Mouse (Mus musculus) colon, adult 2 months (tissue): ENCODE results near the gene Gm14190. TPM values are rescaled to one million over a fixed set of nuclear protein-coding genes. Genes with fewer than 3 reads are reported as not detected.

ENCODE experiments used
- polyA plus RNA-seq: library from polyadenylated mRNA; depleted of rRNA; stranded (reverse); fragments of >200 nt; gene quantifications from 2 replicates; pipeline ENCODE4 v1.2.3, GENCODE M21; 2012; rRNA removed

Gene Gm14190
- not detected in 2 replicates for polyA plus RNA-seq

GRCm38 (mm10) chr11:99690463-99690862, at the start of gene Gm14190:
Gm14190 (minus strand) TSS chr11:99690740.

GRCm38 (mm10) chr11:99734190-99734589, 43.6 kb upstream of the Gm14190 start, which contains the start of gene Gm14180:
Gm14180 (minus strand) TSS chr11:99734290.

GRCm38 (mm10) chr11:99665860-99666259, 24.7 kb downstream of the Gm14190 start, which contains the start of gene Krtap4-6:
Krtap4-6 (minus strand) TSS chr11:99665960.

GRCm38 (mm10) chr11:99658467-99659010, 32.0 kb downstream of the Gm14190 start, which contains the start of gene Gm11563:
Gm11563 (minus strand) TSS chr11:99658960.

GRCm38 (mm10) chr11:99650136-99650535, 40.4 kb downstream of the Gm14190 start, which contains the start of gene Gm11555:
Gm11555 (minus strand) TSS chr11:99650236.

GRCm38 (mm10) chr11:99643635-99644139, 46.9 kb downstream of the Gm14190 start, which contains the start of gene Krtap4-7:
Krtap4-7 (minus strand) TSS chr11:99644089.

Other genes starting within 250 kb of the Gm14190 start
- 4.5 and 4.7 TPM in 2 replicates for gene Krt23, start 197.6 kb downstream of the Gm14190 start, polyA plus RNA-seq
- gene Krt39, start 169.4 kb downstream of the Gm14190 start, polyA plus RNA-seq = not detected in 2 replicates
- gene Krt40, start 147.6 kb downstream of the Gm14190 start, polyA plus RNA-seq = not detected in 2 replicates
- not detected in 2 replicates for gene Krtap3-3, start 139.9 kb downstream of the Gm14190 start, polyA plus RNA-seq
- not detected in 2 replicates for gene Krtap3-2, start 133.9 kb downstream of the Gm14190 start, polyA plus RNA-seq
- gene Gm11939, start 131.3 kb downstream of the Gm14190 start, polyA plus RNA-seq = not detected in 2 replicates
- gene Krtap3-1, start 124.1 kb downstream of the Gm14190 start, polyA plus RNA-seq = 3.7 and 4.5 TPM in 2 replicates
- not detected in 2 replicates for gene Krtap1-5, start 109.7 kb downstream of the Gm14190 start, polyA plus RNA-seq
- gene Krtap1-4, start 107.1 kb downstream of the Gm14190 start, polyA plus RNA-seq = not detected in 2 replicates
- gene Krtap1-3, start 99.4 kb downstream of the Gm14190 start, polyA plus RNA-seq = not detected in 2 replicates
- gene Krtap9-3, start 92.6 kb downstream of the Gm14190 start, polyA plus RNA-seq = not detected in 2 replicates
- not detected in 2 replicates for gene Gm11938, start 87.4 kb downstream of the Gm14190 start, polyA plus RNA-seq
- not detected in 2 replicates for gene Gm11937, start 80.6 kb downstream of the Gm14190 start, polyA plus RNA-seq
- gene Krtap2-4, start 75.9 kb downstream of the Gm14190 start, polyA plus RNA-seq = not detected in 2 replicates
- 1.3 TPM in 1 of 2 replicates, not detected in the other for gene Gm11562, start 70.3 kb downstream of the Gm14190 start, polyA plus RNA-seq
- gene Krtap4-1, start 62.5 kb downstream of the Gm14190 start, polyA plus RNA-seq = not detected in 2 replicates
- gene Krtap4-2, start 55.7 kb downstream of the Gm14190 start, polyA plus RNA-seq = not detected in 2 replicates
- not detected in 2 replicates for gene Krtap4-7, start 46.7 kb downstream of the Gm14190 start, polyA plus RNA-seq
- gene Gm11555, start 40.5 kb downstream of the Gm14190 start, polyA plus RNA-seq = not detected in 2 replicates
- not detected in 2 replicates for gene Gm11563, start 31.8 kb downstream of the Gm14190 start, polyA plus RNA-seq
- not detected in 2 replicates for gene Krtap4-6, start 24.8 kb downstream of the Gm14190 start, polyA plus RNA-seq
- gene Gm14180, start 43.5 kb upstream of the Gm14190 start, polyA plus RNA-seq = not detected in 2 replicates
- not detected in 2 replicates for gene Gm11595, start 82.2 kb upstream of the Gm14190 start, polyA plus RNA-seq
- not detected in 2 replicates for gene Krtap4-8, start 90.0 kb upstream of the Gm14190 start, polyA plus RNA-seq
- gene Krtap4-9, start 94.5 kb upstream of the Gm14190 start, polyA plus RNA-seq = not detected in 2 replicates
- not detected in 2 replicates for gene Gm11596, start 102.7 kb upstream of the Gm14190 start, polyA plus RNA-seq
- gene Gm11569, start 108.2 kb upstream of the Gm14190 start, polyA plus RNA-seq = 0.33 TPM in 1 of 2 replicates, not detected in the other
- not detected in 2 replicates for gene Gm11554, start 113.7 kb upstream of the Gm14190 start, polyA plus RNA-seq
- not detected in 2 replicates for gene Krtap4-13, start 119.2 kb upstream of the Gm14190 start, polyA plus RNA-seq
- not detected in 2 replicates for gene Gm11564, start 124.9 kb upstream of the Gm14190 start, polyA plus RNA-seq
- gene 2300003K06Rik, start 147.3 kb upstream of the Gm14190 start, polyA plus RNA-seq = not detected in 2 replicates
- 0.13 TPM in 1 of 2 replicates, not detected in the other for gene Krtap4-16, start 160.9 kb upstream of the Gm14190 start, polyA plus RNA-seq
- gene Gm11568, start 167.2 kb upstream of the Gm14190 start, polyA plus RNA-seq = not detected in 2 replicates
- gene Gm11559, start 173.7 kb upstream of the Gm14190 start, polyA plus RNA-seq = not detected in 2 replicates
- not detected in 2 replicates for gene Krtap9-1, start 182.6 kb upstream of the Gm14190 start, polyA plus RNA-seq
- not detected in 2 replicates for gene Gm11567, start 188.4 kb upstream of the Gm14190 start, polyA plus RNA-seq
- not detected in 2 replicates for gene Krtap31-1, start 217.2 kb upstream of the Gm14190 start, polyA plus RNA-seq
- gene Gm11565, start 224.0 kb upstream of the Gm14190 start, polyA plus RNA-seq = not detected in 2 replicates
- not detected in 2 replicates for gene Krtap31-2, start 245.6 kb upstream of the Gm14190 start, polyA plus RNA-seq